Mouse (Mus musculus) MEL-GATA-1-ER (cell line): ENCODE measurements around the gene Smpd3.
"Not testable (repeated sequence)": the region's sequence is repeated elsewhere in the genome, so short reads cannot be mapped to it uniquely, and the experiment has no call there.

Source experiments
- DNase-seq: peaks from one replicate; pipeline ENCODE4 v3.0.0-alpha.2; 2012; ENCODE audit warnings: low read depth; ENCODE audit errors: extremely low read depth

Smpd3 gene

GRCm38 (mm10) chr8:106332498-106332897 lies 5.3 kb downstream of the Smpd3 start:
- DNase-seq: no peak

- DNase-seq: no peak
These were observed 11.2 kb downstream of the Smpd3 start for GRCm38 (mm10) chr8:106326624-106327023.

- DNase-seq: no peak
These were observed 16.4 kb downstream of the Smpd3 start for GRCm38 (mm10) chr8:106321434-106321833.

GRCm38 (mm10) chr8:106320002-106320401 lies 17.8 kb downstream of the Smpd3 start:
- no peak for DNase-seq

- no peak for DNase-seq
These were observed 20.7 kb downstream of the Smpd3 start for GRCm38 (mm10) chr8:106317091-106317490.

GRCm38 (mm10) chr8:106316506-106316905 lies 21.3 kb downstream of the Smpd3 start:
- DNase-seq: no peak

- no peak for DNase-seq
These were observed 22.2 kb downstream of the Smpd3 start for GRCm38 (mm10) chr8:106315402-106316187.

- no peak for DNase-seq
These were observed 24.0 kb downstream of the Smpd3 start for GRCm38 (mm10) chr8:106313799-106314198.

GRCm38 (mm10) chr8:106313120-106313737 lies 24.6 kb downstream of the Smpd3 start:
- DNase-seq: no peak

GRCm38 (mm10) chr8:106311967-106312366 lies 25.8 kb downstream of the Smpd3 start:
- no peak for DNase-seq

- no peak for DNase-seq
These were observed 27.6 kb downstream of the Smpd3 start for GRCm38 (mm10) chr8:106310026-106310652.

GRCm38 (mm10) chr8:106308082-106308786 lies 29.6 kb downstream of the Smpd3 start:
- DNase-seq: peak; percentile 21

GRCm38 (mm10) chr8:106307586-106307985 lies 30.2 kb downstream of the Smpd3 start:
- DNase-seq: no peak

GRCm38 (mm10) chr8:106306711-106307248 lies 31.0 kb downstream of the Smpd3 start:
- not testable (repeated sequence) for DNase-seq

GRCm38 (mm10) chr8:106306076-106306475 lies 31.7 kb downstream of the Smpd3 start:
- DNase-seq: no peak

- no peak for DNase-seq
These were observed 32.5 kb downstream of the Smpd3 start for GRCm38 (mm10) chr8:106305301-106305700.

- DNase-seq: no peak
These were observed 33.5 kb downstream of the Smpd3 start for GRCm38 (mm10) chr8:106304321-106304720.

GRCm38 (mm10) chr8:106300739-106301715 lies 36.8 kb downstream of the Smpd3 start:
- DNase-seq: no peak

GRCm38 (mm10) chr8:106299686-106300085 lies 38.1 kb downstream of the Smpd3 start:
- no peak for DNase-seq

- no peak for DNase-seq
These were observed 38.9 kb downstream of the Smpd3 start for GRCm38 (mm10) chr8:106298846-106299245.
